Mouse (Mus musculus): ENCODE data around the gene Emb. TPM values are rescaled to one million over a fixed set of nuclear protein-coding genes. Genes with fewer than 3 reads are reported as not detected.

Gene Emb
- total RNA-seq, 2 experiments from 2014 or later: 29.1 to 32.0 TPM

Other genes starting within 250 kb of the Emb start
- gene Parp8, start 183.0 kb upstream of the Emb start, total RNA-seq (2021): 10 to 100 TPM; 27.7 to 35.3 TPM
- gene Gm17509, start 12.5 kb downstream of the Emb start, total RNA-seq (2021): 1 to 10 TPM; 1.5 TPM

Measured in layer of hippocampus, adult 18-20 months (tissue).